Mouse (Mus musculus) forelimb bud, embryonic 11.5 days (tissue): Measurements from ENCODE around the gene Mcu.

Experiments used
- DNase-seq: peaks from one replicate; pipeline ENCODE4 v3.0.0-alpha.2; 2012; ENCODE audit warnings: low read depth, low spot score

Gene Mcu

GRCm38 (mm10) chr10:59616522-59616921 lies at the start of gene Mcu:
TSS of gene Mcu (minus strand) at chr10:59616692.
- DNase-seq, result peak; percentile 95

- no peak for DNase-seq
Observed at GRCm38 (mm10) chr10:59665503-59666291, 49.2 kb upstream of the Mcu start.

GRCm38 (mm10) chr10:59664765-59665164 lies 48.3 kb upstream of the Mcu start:
- no peak for DNase-seq

GRCm38 (mm10) chr10:59656799-59657198 lies 40.3 kb upstream of the Mcu start:
- no peak for DNase-seq

GRCm38 (mm10) chr10:59646821-59647378 lies 30.4 kb upstream of the Mcu start:
- DNase-seq, result no peak

GRCm38 (mm10) chr10:59645153-59645552 lies 28.7 kb upstream of the Mcu start:
- no peak for DNase-seq

- DNase-seq, result no peak
Observed at GRCm38 (mm10) chr10:59644710-59645109, 28.2 kb upstream of the Mcu start.

GRCm38 (mm10) chr10:59643645-59644044 lies 27.2 kb upstream of the Mcu start:
- no peak for DNase-seq

GRCm38 (mm10) chr10:59642659-59643377 lies 26.3 kb upstream of the Mcu start:
- no peak for DNase-seq

- DNase-seq, result no peak
Observed at GRCm38 (mm10) chr10:59638576-59638975, 22.1 kb upstream of the Mcu start.

GRCm38 (mm10) chr10:59637596-59638124 lies 21.2 kb upstream of the Mcu start:
- DNase-seq, result peak; percentile 43

- peak; percentile 27 for DNase-seq
Observed at GRCm38 (mm10) chr10:59636751-59637533, 20.4 kb upstream of the Mcu start.

GRCm38 (mm10) chr10:59636048-59636447 lies 19.6 kb upstream of the Mcu start:
- no peak for DNase-seq

GRCm38 (mm10) chr10:59629506-59629782 lies 13.0 kb upstream of the Mcu start:
- DNase-seq, result no peak

- no peak for DNase-seq
Observed at GRCm38 (mm10) chr10:59628641-59629505, 12.4 kb upstream of the Mcu start.

- no peak for DNase-seq
Observed at GRCm38 (mm10) chr10:59623496-59623895, 7.0 kb upstream of the Mcu start.

- DNase-seq, result no peak
Observed at GRCm38 (mm10) chr10:59621355-59621754, 4.9 kb upstream of the Mcu start.

GRCm38 (mm10) chr10:59617776-59618175 lies 1.3 kb upstream of the Mcu start:
- no peak for DNase-seq

- peak; percentile 48 for DNase-seq
Observed at GRCm38 (mm10) chr10:59615981-59616520, 441 bp downstream of the Mcu start, which contains the start of gene Gm10322. TSS of gene Gm10322 (plus strand) at chr10:59616063.

- no peak for DNase-seq
Observed at GRCm38 (mm10) chr10:59615411-59615810, 1.1 kb downstream of the Mcu start.
